Mouse (Mus musculus): ENCODE measurements around the gene Rreb1.

Gene Rreb1

GRCm38 (mm10) chr13:37779251-37779667, 1.1 kb downstream of the Rreb1 start:
- in situ Hi-C loops (cut with MseI, MboI) = no loop called here

DNA sequence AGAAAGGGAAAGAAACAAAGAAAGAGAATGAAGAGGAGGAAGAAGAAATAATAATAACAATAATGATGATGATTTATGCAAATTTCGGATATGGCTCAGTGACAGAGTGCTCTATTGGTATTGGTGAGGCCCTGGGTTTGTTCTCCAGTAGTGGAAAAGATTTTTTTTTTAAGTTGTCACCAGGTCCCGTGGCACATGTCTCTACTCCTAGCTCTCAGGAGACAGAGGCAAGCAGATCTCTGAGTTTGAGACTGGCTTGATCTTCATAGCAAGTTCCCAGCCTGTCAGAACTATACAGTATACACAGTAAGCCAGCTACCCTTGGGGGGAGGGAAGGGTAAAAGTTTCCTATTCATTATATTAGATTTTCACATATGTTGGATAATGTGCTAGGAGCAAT, 3.4 kb downstream of the Rreb1 start:
- in situ Hi-C loops (cut with MseI, MboI) = no loop called here

DNA sequence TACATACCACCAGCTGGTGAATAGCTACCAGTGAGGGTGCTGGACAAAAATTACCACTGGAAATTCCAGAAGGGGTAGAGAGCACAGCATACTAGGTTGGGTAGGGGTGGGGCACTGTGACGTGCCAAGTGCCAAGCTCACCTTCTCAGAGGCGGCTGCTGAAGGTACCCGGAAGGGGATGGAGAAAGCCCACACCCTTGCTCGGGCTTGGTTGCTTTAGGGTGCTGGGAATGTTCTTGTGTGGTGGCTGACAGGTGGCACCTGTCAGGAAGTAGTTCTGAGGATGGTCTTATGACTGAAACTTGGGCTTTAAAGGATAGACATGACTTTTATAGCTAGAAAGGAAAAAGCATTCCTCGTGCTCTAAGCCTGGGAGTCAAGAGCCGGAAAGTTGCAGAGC, 3.9 kb downstream of the Rreb1 start:
- in situ Hi-C loops (cut with MseI, MboI) = no loop called here

DNA sequence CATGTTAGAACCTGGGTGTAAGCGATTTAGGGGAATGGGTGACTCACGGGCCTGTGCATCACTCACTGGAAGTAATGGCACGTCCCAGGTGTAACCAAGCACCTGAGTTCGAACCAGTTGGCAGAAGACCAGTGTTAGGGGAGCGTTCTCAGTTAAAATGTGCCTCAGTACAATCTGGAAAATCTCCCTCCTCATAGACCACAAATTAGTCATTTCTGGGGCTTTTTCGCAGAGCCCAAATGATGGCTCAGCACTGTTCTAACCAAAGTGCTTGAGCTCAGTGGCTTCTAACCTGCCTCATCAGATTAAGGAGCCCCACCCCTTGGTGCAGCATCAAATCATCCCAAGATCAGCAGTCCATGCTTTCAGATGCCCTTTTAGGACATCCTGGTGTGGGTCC, 5.5 kb downstream of the Rreb1 start:
- in situ Hi-C loops (cut with MseI, MboI) = no loop called here

GRCm38 (mm10) chr13:37784226-37784625, 6.0 kb downstream of the Rreb1 start:
- in situ Hi-C loops (cut with MseI, MboI) = no loop called here

DNA sequence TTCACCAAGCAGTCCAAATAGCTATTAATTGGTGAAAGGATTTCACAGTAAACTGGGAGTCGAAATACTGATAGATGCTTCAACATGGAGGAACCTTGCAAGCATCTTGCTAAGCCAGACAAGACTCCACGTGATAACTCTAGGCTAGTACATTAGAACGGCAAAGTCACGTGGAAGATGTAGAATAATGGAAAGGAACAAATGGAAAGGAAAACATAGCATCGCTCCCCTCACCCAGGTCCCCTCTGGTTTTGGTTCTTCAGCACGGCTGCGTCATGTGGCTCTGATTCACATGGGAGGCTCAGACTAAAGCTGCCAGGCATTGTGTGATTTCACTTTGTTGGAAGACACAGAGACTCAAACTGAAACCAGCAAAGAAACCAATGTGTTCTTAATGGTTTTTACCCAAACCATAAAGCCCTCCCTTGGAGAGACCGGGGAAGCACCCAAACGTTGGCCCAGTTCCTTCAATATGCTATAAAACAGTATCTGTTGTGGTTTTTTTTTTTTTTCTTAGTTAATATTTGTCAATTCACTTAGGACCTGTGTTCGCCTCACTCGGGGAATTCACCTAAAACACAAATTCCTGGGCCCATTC, 14.6 kb downstream of the Rreb1 start:
- in situ Hi-C loops (cut with MseI, MboI) = no loop called here

DNA sequence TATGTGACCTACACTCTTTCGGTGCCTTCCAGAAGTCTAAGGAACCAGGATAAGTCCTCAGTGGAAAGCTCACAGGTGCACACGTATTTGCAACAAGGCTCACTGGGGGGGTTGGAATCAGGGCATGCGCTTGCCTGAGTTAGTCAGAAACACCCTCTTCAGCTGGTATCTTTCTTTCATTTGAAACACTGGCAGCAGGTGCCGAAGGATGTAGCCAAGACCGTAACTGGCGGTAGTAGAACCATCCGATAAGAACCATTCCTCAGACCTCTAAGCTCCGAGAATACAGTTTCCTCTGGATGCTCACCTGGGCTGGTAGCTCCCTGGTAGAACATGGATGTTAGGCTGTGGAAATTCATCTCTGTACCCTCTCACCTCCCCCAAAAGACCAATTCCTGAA, 20.6 kb downstream of the Rreb1 start:
- in situ Hi-C loops (cut with MseI, MboI) = no loop called here

- in situ Hi-C loops (cut with MseI, MboI) = no loop called here
These were observed 21.2 kb downstream of the Rreb1 start for GRCm38 (mm10) chr13:37799413-37799812.

- in situ Hi-C loops (cut with MseI, MboI) = no loop called here
These were observed 23.2 kb downstream of the Rreb1 start for GRCm38 (mm10) chr13:37801101-37802075.

DNA sequence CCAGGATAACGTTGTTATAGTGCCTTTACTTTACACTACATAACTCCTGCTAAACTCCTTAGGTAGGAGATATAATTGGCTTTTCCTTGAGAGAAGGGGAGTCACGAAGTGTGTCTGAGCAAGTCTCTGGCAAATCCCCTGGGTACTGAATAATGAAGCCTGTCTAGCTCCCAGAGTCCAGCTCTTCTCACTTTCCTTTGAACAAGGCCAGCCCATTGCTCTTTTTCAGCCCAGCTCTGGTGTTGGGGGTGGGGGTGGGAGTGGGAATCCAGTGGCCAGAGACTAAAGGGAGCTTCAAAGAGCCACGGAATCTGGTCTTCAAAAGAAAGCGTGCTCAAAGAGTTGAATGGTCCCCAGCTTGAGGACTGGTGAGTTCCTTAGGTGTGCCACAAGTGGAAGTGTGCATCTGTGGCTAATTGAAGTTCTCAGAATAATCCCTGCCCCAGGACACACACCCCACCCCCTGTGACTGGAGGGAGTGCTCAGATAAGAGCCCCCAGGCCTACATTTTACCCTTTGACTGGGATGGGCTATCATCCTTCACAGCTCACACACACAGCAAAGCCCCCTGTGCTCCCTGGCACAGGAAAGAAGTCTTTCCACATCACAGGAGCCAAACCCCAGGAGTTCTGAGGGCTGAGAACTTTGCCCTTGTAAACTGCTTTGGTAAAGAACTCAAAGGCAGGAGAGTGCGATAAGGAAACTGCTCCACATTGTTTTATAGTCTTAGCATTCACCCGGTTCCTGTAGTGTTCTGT, 24.2 kb downstream of the Rreb1 start:
- in situ Hi-C loops (cut with MseI, MboI) = no loop called here

DNA sequence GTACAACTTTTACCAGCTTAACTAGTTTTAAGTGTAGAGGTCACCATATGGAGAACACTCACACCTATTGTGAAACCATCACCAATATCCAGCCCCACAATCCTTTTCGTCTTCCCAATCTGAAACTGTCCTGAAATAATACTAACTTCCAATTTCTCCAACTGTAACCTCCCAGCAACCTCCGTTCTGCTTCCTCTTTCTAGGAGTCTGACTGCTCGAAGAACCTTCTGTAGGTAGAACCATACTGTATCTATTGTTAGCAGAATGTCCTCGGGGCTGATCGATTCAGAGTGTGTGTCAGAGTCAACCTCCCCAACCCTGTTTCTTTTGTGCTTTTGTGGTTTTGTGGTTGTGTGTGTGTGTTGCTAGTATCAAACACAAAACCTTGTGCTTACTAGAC, 25.0 kb downstream of the Rreb1 start:
- in situ Hi-C loops (cut with MseI, MboI) = no loop called here

GRCm38 (mm10) chr13:37804023-37804422, 25.8 kb downstream of the Rreb1 start:
- in situ Hi-C loops (cut with MseI, MboI) = no loop called here

DNA sequence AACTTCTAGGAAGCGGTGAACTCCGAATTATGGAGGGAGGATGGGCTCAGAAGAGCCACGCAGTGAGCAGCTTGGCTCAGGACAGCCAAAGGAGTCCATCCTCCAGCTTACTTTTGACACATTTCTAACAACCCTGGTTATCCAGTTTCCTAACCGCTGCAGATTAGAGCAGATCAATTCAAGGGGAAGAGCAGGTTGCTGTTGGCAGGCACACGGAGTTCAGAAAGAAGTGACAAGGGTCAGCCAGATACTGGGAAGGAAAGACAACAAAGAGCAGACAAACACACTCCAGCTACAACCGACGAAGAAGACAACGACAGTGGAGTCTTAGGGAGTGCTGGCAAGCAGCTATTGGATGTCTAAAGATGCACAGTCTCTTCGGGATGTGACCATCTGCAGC, 36.8 kb downstream of the Rreb1 start:
- in situ Hi-C loops (cut with MseI, MboI) = no loop called here

GRCm38 (mm10) chr13:37816736-37817135, 38.5 kb downstream of the Rreb1 start:
- in situ Hi-C loops (cut with MseI, MboI) = no loop called here

DNA sequence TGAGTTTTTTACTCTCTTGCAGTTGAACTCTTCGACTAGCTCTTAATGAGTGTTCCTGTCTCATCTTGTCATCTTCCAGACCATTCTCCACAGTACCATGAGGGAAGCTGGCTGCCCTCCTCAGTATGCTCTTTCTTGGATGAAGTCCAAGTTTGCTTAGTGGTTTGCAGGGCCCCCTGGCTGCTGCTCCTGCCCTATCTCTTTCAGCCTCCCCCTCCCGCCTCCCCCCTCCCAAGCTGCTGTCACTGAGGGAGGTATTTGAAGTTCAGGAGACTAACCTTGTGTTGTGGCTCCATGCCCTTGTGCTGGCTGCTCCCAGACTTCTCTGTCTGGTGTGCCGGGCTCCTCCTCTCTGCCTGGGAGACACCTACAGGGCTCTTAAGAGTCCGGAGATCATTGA, 43.2 kb downstream of the Rreb1 start:
- in situ Hi-C loops (cut with MseI, MboI) = no loop called here

DNA sequence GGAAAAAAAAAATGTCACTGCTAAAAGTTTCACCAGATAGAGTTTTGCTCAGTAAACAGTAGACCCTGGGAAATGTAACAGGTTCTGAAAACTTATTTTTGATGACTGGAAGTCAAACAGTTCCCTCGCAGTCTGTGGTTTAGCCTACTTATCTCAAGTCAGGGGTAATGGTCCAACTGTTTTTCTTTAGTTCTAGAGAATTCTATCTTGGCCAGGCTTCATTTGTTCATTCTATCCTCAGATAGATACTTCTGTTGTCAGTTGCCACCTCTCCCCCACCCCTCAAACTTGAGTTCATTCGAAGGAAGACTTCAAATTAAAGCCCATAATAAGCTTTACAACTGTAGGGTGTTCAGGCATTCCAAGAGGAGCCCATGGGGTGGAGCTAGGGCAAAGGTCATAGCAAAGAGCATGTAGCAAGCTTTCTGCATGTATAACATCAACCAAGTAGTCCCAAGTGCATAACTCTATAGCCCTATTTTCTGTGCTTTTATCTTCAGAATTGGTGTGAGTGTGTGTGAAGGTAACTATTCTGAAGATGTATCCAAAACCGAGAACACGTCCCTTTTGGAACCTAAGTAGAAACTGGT, 46.2 kb downstream of the Rreb1 start:
- in situ Hi-C loops (cut with MseI, MboI) = no loop called here

- in situ Hi-C loops (cut with MseI, MboI) = no loop called here
These were observed 46.9 kb downstream of the Rreb1 start for GRCm38 (mm10) chr13:37824956-37825645.

DNA sequence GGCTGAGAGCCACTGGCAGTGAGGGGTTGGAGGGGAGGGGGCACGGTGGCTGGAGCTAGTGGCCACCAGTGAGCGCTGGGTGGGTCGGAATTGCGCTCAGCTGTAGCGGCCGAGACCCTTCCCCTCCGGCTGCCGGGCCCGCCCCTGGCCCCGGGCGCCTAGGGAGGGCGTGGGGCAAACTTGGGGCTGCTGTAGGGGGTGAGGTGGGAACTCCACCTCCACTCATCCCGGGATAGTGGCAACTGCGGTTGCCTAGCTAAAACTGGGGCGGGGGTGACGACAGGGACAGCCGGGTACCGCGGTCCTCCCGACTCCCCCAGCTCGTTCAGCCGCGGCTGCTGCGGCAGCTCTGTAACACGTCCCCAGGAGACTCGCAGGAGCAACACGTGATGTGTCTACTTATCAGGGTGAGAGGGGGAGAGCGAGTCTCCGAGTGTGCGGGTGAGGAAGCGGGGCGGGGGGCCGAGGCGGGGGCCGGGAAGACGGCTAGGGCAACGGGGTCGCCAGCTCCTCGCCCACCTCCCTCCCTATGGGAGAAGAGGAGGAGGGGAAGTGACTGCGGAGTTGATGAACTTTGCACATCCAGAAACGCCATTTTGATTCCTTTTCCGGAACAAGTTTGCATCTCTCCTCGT, 47.6 kb downstream of the Rreb1 start:
- in situ Hi-C loops (cut with MseI, MboI) = no loop called here

- in situ Hi-C loops (cut with MseI, MboI) = no loop called here
These were observed 48.2 kb downstream of the Rreb1 start for GRCm38 (mm10) chr13:37826281-37826993.

- in situ Hi-C loops (cut with MseI, MboI) = no loop called here
These were observed 48.7 kb downstream of the Rreb1 start for GRCm38 (mm10) chr13:37826994-37827262.

Measured in mouse trophoblast stem cell (cell line).